Mouse (Mus musculus): ENCODE measurements around the gene Cbx4.

GRCm38 (mm10) chr11:119103991-119104390 lies 18.0 kb upstream of the Cbx4 start:
- TF ChIP-seq CTCF (IDR thresholded peaks at IDR 0.05; ENCODE audit: low read depth, low read length): no peak
- no peak for TF ChIP-seq POLR2A (IDR thresholded peaks at IDR 0.05; ENCODE audit: insufficient read depth, low read length)

Measured in ES-Bruce4 (cell line).